Mouse (Mus musculus) MEL (cell line): ENCODE measurements around the gene Fiz1. TPM values are rescaled to one million over a fixed set of nuclear protein-coding genes. Genes with fewer than 3 reads are reported as not detected.

Experiments
- DNase-seq: peaks from one replicate; pipeline ENCODE4 v3.0.0; 2011; ENCODE audit warnings: low read depth, low spot score
- H3K27ac ChIP-seq: 2 replicates; pipeline ENCODE4 v1.5.1; 2012; ENCODE audit warnings: low read depth, mild to moderate bottlenecking, control low read depth, low read length, moderate library complexity; ENCODE audit not compliant: control insufficient read depth
- H3K27me3 ChIP-seq, 2 experiments: fragments of 150-350 bp in 1 of 2; sonication (generic) in 1 of 2; 2 replicates each; pipeline ENCODE4 v1.6.1; 2012; ENCODE audit warnings: low read length in 2 of 2, mild to moderate bottlenecking in 2 of 2, improper control_type of control experiment in 1 of 2, moderate library complexity in 1 of 2; ENCODE audit not compliant: insufficient read depth in 2 of 2, control insufficient read depth in 1 of 2
- H3K36me3 ChIP-seq, 2 experiments: 2 replicates each; pipeline ENCODE4 v1.6.1; 2012 to 2014; ENCODE audit warnings: low read length in 2 of 2, improper control_type of control experiment in 1 of 2, inconsistent platforms in 1 of 2, mild to moderate bottlenecking in 1 of 2; ENCODE audit not compliant: insufficient read depth in 2 of 2, control insufficient read depth in 1 of 2
- H3K4me1 ChIP-seq, 2 experiments: fragments of 150-350 bp in 1 of 2; sonication (generic) in 1 of 2; 2 replicates each; pipeline ENCODE4 v1.6.1; 2012; ENCODE audit warnings: low read length in 2 of 2, improper control_type of control experiment in 1 of 2, mild to moderate bottlenecking in 1 of 2; ENCODE audit not compliant: insufficient read depth in 2 of 2, control insufficient read depth in 1 of 2
- H3K4me3 ChIP-seq, 2 experiments: fragments of 150-350 bp in 1 of 2; sonication (generic) in 1 of 2; 2 replicates each; pipeline ENCODE4 v1.5.1; 2012; ENCODE audit warnings: low read depth in 2 of 2, low read length in 2 of 2, mild to moderate bottlenecking in 2 of 2, moderate library complexity in 2 of 2, control low read depth in 1 of 2, improper control_type of control experiment in 1 of 2; ENCODE audit not compliant: control insufficient read depth in 1 of 2, insufficient read depth in 1 of 2
- H3K79me2 ChIP-seq: 2 replicates; pipeline ENCODE4 v1.6.1; 2012; ENCODE audit warnings: mild to moderate bottlenecking, low read length, moderate library complexity; ENCODE audit not compliant: control insufficient read depth, poor library complexity, insufficient read depth
- H3K9ac ChIP-seq: 2 replicates; pipeline ENCODE4 v1.6.1; 2012; ENCODE audit warnings: low read depth, mild to moderate bottlenecking, control low read depth, low read length, moderate library complexity; ENCODE audit not compliant: control insufficient read depth, poor library complexity, severe bottlenecking
- H3K9me3 ChIP-seq: fragments of 150-350 bp; sonication (generic); replicated peaks from 2 replicates; pipeline ENCODE4 v1.6.1; 2012; ENCODE audit warnings: mild to moderate bottlenecking, low read length, improper control_type of control experiment, moderate library complexity; ENCODE audit not compliant: insufficient read depth
- BHLHE40 ChIP-seq: IDR thresholded peaks from 2 replicates; pipeline ENCODE4 v1.6.1; 2012; ENCODE audit warnings: low read depth, mild to moderate bottlenecking, inconsistent platforms, low read length, improper control_type of control experiment, borderline replicate concordance
- E2F4 ChIP-seq: IDR thresholded peaks from 2 replicates; pipeline ENCODE4 v1.6.1; 2011; ENCODE audit warnings: low read depth, low read length, improper control_type of control experiment, borderline replicate concordance
- ETS1 ChIP-seq: IDR thresholded peaks from 2 replicates; pipeline ENCODE4 v1.6.1; 2012; ENCODE audit warnings: low read depth, mild to moderate bottlenecking, inconsistent platforms, low read length, improper control_type of control experiment, moderate library complexity
- HCFC1 ChIP-seq: IDR thresholded peaks from 2 replicates; pipeline ENCODE4 v1.6.1; 2012; ENCODE audit warnings: low read depth, mild to moderate bottlenecking, inconsistent platforms, low read length, improper control_type of control experiment, moderate library complexity
- JUND ChIP-seq: IDR thresholded peaks from 2 replicates; pipeline ENCODE4 v1.6.1; 2011; ENCODE audit warnings: low read depth, mild to moderate bottlenecking, improper control_type of control experiment, low read length
- KAT2A ChIP-seq: conservative IDR thresholded peaks from 2 replicates; pipeline ENCODE4 v1.6.1; 2012; ENCODE audit warnings: low read depth, low read length, improper control_type of control experiment, inconsistent platforms
- MAFK ChIP-seq: IDR thresholded peaks from 2 replicates; pipeline ENCODE4 v1.6.1; 2011; ENCODE audit warnings: low read depth, mild to moderate bottlenecking, low read length, improper control_type of control experiment, borderline replicate concordance
- MAX ChIP-seq: IDR thresholded peaks from 2 replicates; pipeline ENCODE4 v1.6.1; 2011; ENCODE audit warnings: low read length, improper control_type of control experiment
- MXI1 ChIP-seq: IDR thresholded peaks from 2 replicates; pipeline ENCODE4 v1.6.1; 2011; ENCODE audit warnings: mild to moderate bottlenecking, low read depth, low read length, improper control_type of control experiment
- MYC ChIP-seq: IDR thresholded peaks from 2 replicates; pipeline ENCODE4 v1.6.1; 2011; ENCODE audit warnings: low read depth, mild to moderate bottlenecking, low read length, improper control_type of control experiment, moderate library complexity
- POLR2AphosphoS2 ChIP-seq: IDR thresholded peaks from 2 replicates; pipeline ENCODE4 v1.6.1; 2011; ENCODE audit warnings: low read length, improper control_type of control experiment
- POLR2AphosphoS5 ChIP-seq: IDR thresholded peaks from 2 replicates; pipeline ENCODE4 v1.6.1; 2012; ENCODE audit warnings: low read depth, borderline replicate concordance, mild to moderate bottlenecking, inconsistent platforms, low read length, moderate library complexity, mixed read lengths
- RAD21 ChIP-seq: IDR thresholded peaks from 2 replicates; pipeline ENCODE4 v1.6.1; 2011; ENCODE audit warnings: mild to moderate bottlenecking, low read depth, low read length, improper control_type of control experiment
- RCOR1 ChIP-seq: IDR thresholded peaks from 2 replicates; pipeline ENCODE4 v1.6.1; 2012; ENCODE audit warnings: low read depth, mild to moderate bottlenecking, inconsistent platforms, low read length, improper control_type of control experiment
- SIN3A ChIP-seq: IDR thresholded peaks from 2 replicates; pipeline ENCODE4 v1.6.1; 2012; ENCODE audit warnings: low read length, improper control_type of control experiment, inconsistent platforms
- SMC3 ChIP-seq: IDR thresholded peaks from 2 replicates; pipeline ENCODE4 v1.6.1; 2011; ENCODE audit warnings: low read depth, low read length, improper control_type of control experiment
- TAL1 ChIP-seq: IDR thresholded peaks from 2 replicates; pipeline ENCODE4 v1.6.1; 2012; ENCODE audit warnings: mild to moderate bottlenecking, inconsistent platforms, low read length, moderate library complexity, mixed read lengths
- TCF12 ChIP-seq: IDR thresholded peaks from 2 replicates; pipeline ENCODE4 v1.6.1; 2014; ENCODE audit warnings: low read depth, mild to moderate bottlenecking, inconsistent platforms, low read length, improper control_type of control experiment, moderate library complexity
- USF1 ChIP-seq: IDR thresholded peaks from 2 replicates; pipeline ENCODE4 v1.6.1; 2014; ENCODE audit warnings: low read depth, mild to moderate bottlenecking, inconsistent platforms, low read length, improper control_type of control experiment, moderate library complexity
- USF2 ChIP-seq, 2 experiments: IDR thresholded peaks; 2 replicates each; pipeline ENCODE4 v1.6.1; 2011 to 2012; ENCODE audit warnings: improper control_type of control experiment in 2 of 2, low read length in 2 of 2, borderline replicate concordance in 1 of 2, inconsistent platforms in 1 of 2, low read depth in 1 of 2, mild to moderate bottlenecking in 1 of 2; ENCODE audit not compliant: insufficient read depth in 1 of 2
- ZKSCAN1 ChIP-seq: IDR thresholded peaks from 2 replicates; pipeline ENCODE4 v1.6.1; 2012; ENCODE audit warnings: low read depth, mild to moderate bottlenecking, inconsistent platforms, low read length, improper control_type of control experiment, moderate library complexity
- ZMIZ1 ChIP-seq: IDR thresholded peaks from 2 replicates; pipeline ENCODE4 v1.6.1; 2012; ENCODE audit warnings: low read depth, mild to moderate bottlenecking, inconsistent platforms, low read length, improper control_type of control experiment, moderate library complexity
- ZNF384 ChIP-seq: IDR thresholded peaks from 2 replicates; pipeline ENCODE4 v1.6.1; 2012; ENCODE audit warnings: low read depth, mild to moderate bottlenecking, inconsistent platforms, low read length, improper control_type of control experiment
- polyA plus RNA-seq, 2 experiments: library from polyadenylated mRNA; stranded (reverse) in 1 of 2; unstranded in 1 of 2; fragments of >175 nt in 1 of 2; fragments of >200 nt in 1 of 2; gene quantifications; 2 replicates each; pipeline versions ENCODE4 v1.2.1 to v1.2.4; 2012; ENCODE audit warnings: low replicate concordance in 2 of 2, low read depth in 1 of 2; ENCODE audit not compliant: insufficient read length in 2 of 2, insufficient read depth in 1 of 2, missing spikeins in 1 of 2
- total RNA-seq: library from RNA; depleted of rRNA; stranded (reverse); fragments of 300-350 nt; gene quantifications from 2 replicates; pipeline ENCODE4 v1.2.3, GENCODE M21; 2012

Gene Fiz1
- total and polyA plus RNA-seq, 3 experiments: 28.1 to 56.5 TPM; not detected in 1

- Histone ChIP-seq H3K9ac (peak within 1 kb of the TSS; percentile 59), H3K27me3 (no peaks in the 10 kb centered on the region), H3K9me3 (no peaks in the 10 kb centered on the region), H3K4me3 (peak within 1 kb of the TSS; percentile 54 to 55), H3K27ac (no peak within 1 kb of the TSS), H3K4me1 (no peaks in the 10 kb centered on the region; a peak in 1 of 4 replicates), H3K79me2 (no peaks in the 10 kb centered on the region), H3K36me3 (no peaks in the 10 kb centered on the region)
- peak; percentile 72 for DNase-seq
- TF ChIP-seq MAX (no peak), USF1 (no peak), SIN3A (peak; percentile 52), ZKSCAN1 (peak; percentile 79; the same call in 1 of the 2 replicates), E2F4 (no peak), MAFK (no peak), RAD21 (no peak), ZNF384 (no peak), MYC (no peak), TAL1 (no peak), BHLHE40 (no peak), ETS1 (no peak), HCFC1 (peak; percentile 54; the same call in 1 of the 2 replicates), JUND (no peak), RCOR1 (no peak), SMC3 (no peak), POLR2AphosphoS2 (no peak), MXI1 (no peak)
- TF ChIP-seq, all 39 proteins: peak for 3
Measured at GRCm38 (mm10) chr7:4996003-4996895, 18.2 kb downstream of the Fiz1 start, which contains the start of gene Zfp579. Gene Zfp579, minus strand, starts transcription at chr7:4996158.

DNA sequence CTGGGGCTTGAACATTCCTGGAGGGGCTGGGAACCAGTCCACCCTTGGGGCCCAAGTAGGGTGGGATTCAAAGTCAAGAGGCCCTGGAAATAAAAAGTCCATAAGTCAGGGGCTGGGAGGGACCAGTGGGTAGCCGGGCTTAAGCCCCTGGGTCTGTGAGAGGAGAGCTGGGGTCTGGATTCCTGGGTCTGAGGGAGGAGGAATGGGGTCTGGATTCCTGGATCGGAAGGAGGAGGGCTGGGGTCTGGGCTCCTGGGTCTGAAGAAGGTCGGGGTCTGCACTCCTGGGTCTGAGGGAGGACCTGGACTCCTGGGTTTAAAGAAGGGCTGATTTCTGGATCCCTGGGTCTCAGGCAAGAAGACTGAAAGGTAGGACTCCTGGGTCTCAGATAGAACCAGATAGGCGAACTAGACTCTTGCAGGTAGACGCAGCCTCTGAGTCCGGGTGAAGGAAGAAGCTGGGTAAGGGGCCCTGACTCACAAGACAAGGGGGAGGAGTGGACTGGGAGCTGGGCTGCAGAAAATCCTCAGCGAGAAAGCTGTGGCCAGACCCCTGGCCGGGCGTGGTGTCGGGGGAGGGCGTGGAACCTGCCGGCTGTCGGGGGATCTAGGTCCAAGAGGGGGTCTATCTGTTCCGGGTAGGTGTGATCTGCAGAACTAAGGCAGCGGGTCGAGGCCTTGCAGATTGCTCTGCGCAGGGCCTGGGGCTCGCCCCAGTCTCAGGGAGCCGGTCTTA, 19.1 kb downstream of the Fiz1 start:
- H3K79me2 ChIP-seq: no peaks in the 10 kb centered on the region
- no peaks in the 10 kb centered on the region; a peak in 1 of 4 replicates for H3K4me1 ChIP-seq
- no peak for DNase-seq
- H3K27ac ChIP-seq: no peak overlapping the region
- TF ChIP-seq SIN3A: no peak
- no peak for TF ChIP-seq ZMIZ1
- no peak for TF ChIP-seq TCF12
- no peak for TF ChIP-seq POLR2AphosphoS5
- no peak for TF ChIP-seq USF2 (IDR thresholded peaks at IDR 0.05; ENCODE audit: borderline replicate concordance in 1 of 2, insufficient read depth in 1 of 2, low read depth in 1 of 2, low read length in 2 of 2)
- no peak for TF ChIP-seq KAT2A
- no peak for TF ChIP-seq MYC
- TF ChIP-seq BHLHE40: no peak
- H3K9me3 ChIP-seq: no peaks in the 10 kb centered on the region
- peak overlapping the region; percentile 54 to 55; a peak in 3 of 4 replicates for H3K4me3 ChIP-seq
- H3K36me3 ChIP-seq: no peaks in the 10 kb centered on the region
- H3K27me3 ChIP-seq: no peaks in the 10 kb centered on the region
- H3K9ac ChIP-seq: peak overlapping the region; percentile 59
